Mouse (Mus musculus): ENCODE measurements around the gene Ints6.

- no peak for TF ChIP-seq CTCF (IDR thresholded peaks at IDR 0.05; ENCODE audit: borderline replicate concordance, insufficient read depth, low read depth, low read length)
- TF ChIP-seq POLR2A (IDR thresholded peaks at IDR 0.05; ENCODE audit: borderline replicate concordance, insufficient read depth, low read length), result no peak
These were observed 123.3 kb downstream of the Ints6 start for GRCm38 (mm10) chr14:62637436-62638344.
